Mouse (Mus musculus) heart, postnatal 0 days (tissue): Measurements from ENCODE around the gene Cog3.

Source experiments
- CTCF ChIP-seq: IDR thresholded peaks from 2 replicates; pipeline ENCODE4 v1.5.1; 2016; ENCODE audit warnings: antibody characterized with exemption, control low read depth, low read depth
- EP300 ChIP-seq: IDR thresholded peaks from 2 replicates; pipeline ENCODE4 v1.6.1; 2016; ENCODE audit warnings: antibody characterized with exemption, low read depth

GRCm38 (mm10) chr14:75758401-75758800, 4.1 kb upstream of the Cog3 start:
- TF ChIP-seq CTCF = no peak
- no peak for TF ChIP-seq EP300
